Mouse (Mus musculus): ENCODE data around the gene Upk3bl.
"Not testable (repeated sequence)": the region's sequence is repeated elsewhere in the genome, so short reads cannot be mapped to it uniquely, and the experiment has no call there.

Upk3bl gene

DNA sequence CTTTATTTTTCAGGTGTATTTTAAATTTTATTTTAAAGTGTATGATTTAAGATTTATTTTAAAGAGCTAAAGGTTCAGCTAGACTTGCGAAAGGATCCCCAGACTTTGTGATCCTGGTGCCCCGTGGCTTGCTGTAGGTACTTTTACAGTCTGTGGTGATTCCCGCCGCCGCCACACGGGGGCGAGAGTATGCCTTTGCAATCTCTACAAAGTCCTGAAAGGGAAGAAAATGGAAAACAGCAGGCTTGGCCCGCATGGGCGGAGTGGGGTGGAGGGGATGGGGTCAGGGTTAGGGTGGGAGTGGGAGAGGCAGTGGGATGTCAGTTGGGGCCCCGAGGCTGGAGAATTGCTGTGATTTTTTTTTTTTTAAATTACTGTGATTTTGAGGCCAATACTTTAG, 8.3 kb upstream of the Upk3bl start:
- peak; percentile 88 for DNase-seq (ENCODE audit: low spot score)

GRCm38 (mm10) chr5:136048541-136048940, 5.8 kb upstream of the Upk3bl start:
- DNase-seq (ENCODE audit: low spot score) = not testable (repeated sequence)

- no peak for DNase-seq (ENCODE audit: low spot score)
Measured at GRCm38 (mm10) chr5:136049926-136050325, 4.4 kb upstream of the Upk3bl start.

DNA sequence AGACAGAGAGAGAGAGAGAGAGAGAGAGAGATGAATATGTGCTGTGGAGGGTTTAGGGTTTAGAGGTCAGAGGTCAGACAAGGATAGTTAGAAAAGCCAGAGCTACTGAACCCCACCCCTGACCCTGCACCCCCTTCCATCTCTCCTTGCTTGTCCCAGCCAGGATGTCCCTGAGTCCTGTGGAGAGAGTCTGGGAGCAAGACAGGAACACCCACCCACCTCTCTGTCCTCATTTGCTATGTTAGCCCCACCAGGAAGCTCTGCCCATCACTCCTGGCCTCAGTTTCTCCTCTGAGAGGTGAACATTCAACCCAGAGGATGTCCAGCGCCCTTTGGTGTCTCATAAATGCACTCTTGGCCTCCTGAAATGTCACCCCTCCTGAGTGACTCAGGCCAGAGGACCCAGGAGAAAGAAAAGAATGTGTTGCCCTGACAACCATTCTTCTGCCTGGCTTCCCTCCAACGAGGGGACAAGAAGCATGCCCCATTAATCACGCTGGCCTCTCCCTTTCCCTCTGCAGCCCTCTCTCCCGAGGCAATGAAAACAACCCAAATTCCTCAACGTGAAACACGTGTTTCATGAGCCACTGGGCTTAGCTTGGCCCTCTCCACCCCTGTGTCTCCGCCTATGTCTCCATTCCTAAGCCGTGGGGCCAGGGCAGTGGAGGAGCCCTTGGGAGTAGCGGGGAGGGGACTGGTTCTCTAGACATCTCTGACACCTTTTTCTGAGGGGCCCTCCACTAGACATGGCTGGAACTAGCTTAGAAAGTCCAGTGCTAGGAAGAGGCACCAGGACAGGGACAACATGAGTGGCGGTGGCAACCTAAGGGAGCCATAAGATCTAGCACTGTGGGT, 2.8 kb upstream of the Upk3bl start:
- DNase-seq (ENCODE audit: low spot score) = peak; percentile 66

DNA sequence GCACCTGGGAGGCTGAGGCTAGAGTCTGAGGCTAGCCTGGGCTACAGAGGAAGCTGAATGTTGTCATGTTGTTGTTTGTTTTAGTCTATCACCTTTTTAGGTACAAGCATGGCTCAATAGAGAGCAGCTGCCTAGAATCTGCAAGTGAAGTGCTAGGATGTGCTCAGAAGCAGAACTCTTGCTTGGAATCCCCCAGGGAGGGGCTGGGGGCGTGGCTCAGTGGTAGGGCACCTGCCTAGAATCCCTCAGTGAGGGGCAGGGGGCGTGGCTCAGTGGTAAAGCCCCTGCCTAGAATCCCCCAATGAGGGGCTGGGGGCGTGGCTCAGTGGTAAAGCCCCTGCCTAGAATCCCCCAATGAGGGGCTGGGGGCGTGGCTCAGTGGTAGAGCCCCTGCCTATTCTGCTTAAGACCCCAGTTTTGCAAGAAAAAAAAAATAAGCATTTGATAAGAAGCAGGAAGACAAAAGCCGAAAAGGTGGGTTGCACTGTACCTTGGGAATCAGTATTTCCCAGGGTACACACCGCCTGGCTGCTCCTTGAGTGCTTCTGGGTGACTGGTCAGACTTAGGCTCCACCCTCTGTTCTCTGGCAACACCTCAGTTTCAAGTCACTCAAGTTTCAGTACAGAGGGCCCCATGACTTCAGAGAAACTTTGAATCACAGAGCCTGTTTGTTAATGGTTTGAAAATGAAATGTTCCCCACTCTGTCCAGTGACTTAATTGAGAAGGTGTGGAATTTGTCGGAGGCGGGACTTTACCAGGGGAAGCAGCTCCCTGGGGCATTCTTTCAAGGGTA, 1.2 kb upstream of the Upk3bl start:
- DNase-seq (ENCODE audit: low spot score) = no peak

DNA sequence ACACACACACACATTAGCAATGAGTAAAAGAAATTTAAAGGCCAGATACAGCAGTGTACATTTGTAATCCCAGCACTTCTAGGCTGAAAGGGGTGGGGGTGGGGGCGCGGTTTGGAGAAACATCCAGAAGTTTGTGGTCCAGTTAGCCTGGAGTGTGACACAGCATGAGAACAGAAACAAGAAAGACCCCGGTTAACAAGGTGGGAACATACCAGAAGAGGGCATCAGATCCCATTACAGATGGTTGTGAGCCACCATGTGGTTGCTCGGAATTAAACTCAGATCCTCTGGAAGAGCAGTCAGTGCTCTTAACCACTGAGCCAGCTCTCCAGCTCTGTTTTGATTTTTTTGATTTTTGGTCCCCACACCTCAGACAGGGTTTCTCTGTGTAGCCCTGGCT, 1.8 kb downstream of the Upk3bl start:
- DNase-seq (ENCODE audit: low spot score) = no peak

- DNase-seq (ENCODE audit: low spot score) = no peak
Measured at GRCm38 (mm10) chr5:136057085-136057484, 2.8 kb downstream of the Upk3bl start.

- DNase-seq (ENCODE audit: low spot score) = peak; percentile 85
Measured at GRCm38 (mm10) chr5:136061567-136061966, 7.3 kb downstream of the Upk3bl start.

- no peak for DNase-seq (ENCODE audit: low spot score)
Measured at GRCm38 (mm10) chr5:136063920-136064319, 9.6 kb downstream of the Upk3bl start.

DNA sequence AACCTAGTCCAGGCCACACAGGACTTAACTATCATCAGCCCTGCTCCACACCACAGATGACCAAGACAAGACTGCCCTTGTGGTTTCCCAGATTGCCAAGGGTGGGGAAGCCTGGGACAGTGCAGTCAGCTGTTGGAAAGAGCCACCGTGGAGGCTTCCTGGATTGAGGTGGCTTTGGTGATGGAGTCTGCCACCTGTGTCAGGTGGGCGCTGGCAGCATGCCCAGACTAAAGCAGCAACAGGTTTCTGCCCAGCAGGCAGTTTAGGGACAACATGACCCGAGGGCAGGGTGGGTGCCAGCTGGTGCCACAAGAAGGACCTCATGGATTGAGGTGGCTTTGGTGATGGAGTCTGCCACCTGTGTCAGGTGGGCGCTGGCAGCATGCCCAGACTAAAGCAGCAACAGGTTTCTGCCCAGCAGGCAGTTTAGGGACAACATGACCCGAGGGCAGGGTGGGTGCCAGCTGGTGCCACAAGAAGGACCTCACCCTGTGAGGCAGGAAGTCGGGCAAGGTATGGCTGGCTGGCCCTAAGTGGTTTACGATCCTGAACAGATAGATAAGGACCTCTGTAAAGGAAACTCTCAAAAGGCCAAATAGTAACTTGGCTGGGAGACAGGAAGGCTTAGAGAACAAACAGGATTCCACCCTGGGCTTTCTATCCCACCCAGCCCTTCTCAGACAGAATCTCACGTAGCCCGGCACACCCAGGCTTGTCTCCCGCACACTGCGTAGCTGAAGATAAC, 12.3 kb downstream of the Upk3bl start:
- DNase-seq (ENCODE audit: low spot score) = not testable (repeated sequence)

- no peak for DNase-seq (ENCODE audit: low spot score)
Measured at GRCm38 (mm10) chr5:136069411-136069810, 15.1 kb downstream of the Upk3bl start.

DNA sequence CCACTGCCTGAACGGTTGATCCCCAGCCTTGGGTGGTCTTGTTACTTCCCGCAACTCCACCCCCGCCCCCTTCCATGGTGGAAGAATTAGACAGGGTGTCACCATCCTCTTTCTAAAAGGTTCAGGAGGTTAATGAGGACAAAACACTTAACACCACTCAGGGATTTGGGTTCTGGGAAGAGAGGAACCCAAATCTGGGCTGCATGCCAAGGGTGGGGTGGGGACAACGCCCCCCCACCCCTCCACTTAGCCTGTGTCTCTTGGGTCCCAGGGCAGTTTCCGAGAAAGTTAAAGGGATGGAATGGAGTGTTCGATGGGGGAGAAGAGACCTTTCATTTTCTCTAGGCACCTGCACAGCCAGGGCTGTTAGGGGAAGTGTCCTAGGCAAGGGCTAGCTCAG, 18.8 kb downstream of the Upk3bl start:
- DNase-seq (ENCODE audit: low spot score) = no peak

DNA sequence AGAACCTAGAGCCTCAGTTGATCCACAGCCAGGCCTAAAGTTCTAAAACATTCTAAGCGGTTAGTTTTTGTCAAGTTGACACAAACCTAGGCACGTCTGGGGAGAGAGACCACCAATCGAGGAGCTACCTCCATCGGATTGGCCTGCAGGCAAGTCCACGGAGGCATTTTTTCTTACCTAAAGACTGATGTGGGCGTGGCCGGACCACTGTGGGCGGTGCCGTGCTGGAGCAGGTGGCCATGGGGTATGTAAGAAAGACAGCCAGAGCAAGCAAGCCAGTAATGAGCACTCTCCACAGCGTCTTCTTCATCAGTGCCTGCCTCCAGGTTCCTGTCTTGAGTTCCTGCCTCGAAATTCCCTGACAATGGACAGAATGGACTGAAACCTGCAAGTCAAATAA, 19.2 kb downstream of the Upk3bl start:
- DNase-seq (ENCODE audit: low spot score) = no peak

DNA sequence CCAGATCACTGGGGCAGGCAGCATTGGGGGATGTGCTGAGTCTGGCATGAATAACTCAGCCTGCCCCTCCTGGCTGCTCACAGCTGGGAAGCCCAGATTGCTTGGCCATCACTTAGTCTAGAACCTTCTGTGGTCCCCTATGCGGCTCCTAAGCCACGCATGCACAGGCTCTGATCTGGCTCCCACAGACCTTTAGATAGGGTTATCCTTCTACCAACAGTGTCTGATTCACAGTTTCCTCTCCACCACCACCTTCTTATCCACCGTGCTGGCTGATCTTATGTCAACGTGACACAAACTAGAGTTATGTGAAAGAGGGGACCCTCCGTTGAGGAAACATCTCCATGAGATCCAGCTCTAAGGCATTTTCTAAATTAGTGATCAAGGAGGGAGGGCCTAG, 20.8 kb downstream of the Upk3bl start:
- DNase-seq (ENCODE audit: low spot score) = no peak

GRCm38 (mm10) chr5:136076284-136076683, 22.0 kb downstream of the Upk3bl start:
- no peak for DNase-seq (ENCODE audit: low spot score)

DNA sequence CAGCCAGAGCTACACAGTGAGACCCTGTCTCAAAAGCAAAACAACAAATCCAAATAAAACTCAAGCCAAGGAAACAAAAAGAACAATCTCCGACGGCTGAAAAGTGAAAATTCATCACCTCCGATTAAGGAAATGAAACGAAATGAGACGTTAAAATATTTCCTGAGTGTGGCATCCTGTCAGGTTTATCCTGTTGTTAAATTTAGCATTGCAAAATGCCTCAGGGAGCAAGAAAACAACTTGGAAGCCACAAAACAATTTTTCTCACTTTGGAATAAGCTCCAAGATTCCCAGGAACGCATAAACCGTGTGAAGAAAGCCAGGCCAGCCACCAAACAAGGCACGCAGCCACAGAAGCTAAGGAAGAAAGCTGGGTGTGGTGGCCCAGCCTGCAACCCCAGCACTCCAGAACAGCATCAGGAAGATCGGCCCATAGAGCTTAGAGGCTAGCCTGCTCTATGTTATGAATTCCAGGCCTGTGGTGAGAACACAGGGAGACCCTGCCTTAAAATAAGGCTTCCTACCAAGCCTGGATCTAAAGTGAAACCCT, 22.8 kb downstream of the Upk3bl start:
- no peak for DNase-seq (ENCODE audit: low spot score)

GRCm38 (mm10) chr5:136078136-136078535, 23.8 kb downstream of the Upk3bl start:
- DNase-seq (ENCODE audit: low spot score) = no peak

GRCm38 (mm10) chr5:136082345-136082744, 28.1 kb downstream of the Upk3bl start:
- DNase-seq (ENCODE audit: low spot score) = no peak

DNA sequence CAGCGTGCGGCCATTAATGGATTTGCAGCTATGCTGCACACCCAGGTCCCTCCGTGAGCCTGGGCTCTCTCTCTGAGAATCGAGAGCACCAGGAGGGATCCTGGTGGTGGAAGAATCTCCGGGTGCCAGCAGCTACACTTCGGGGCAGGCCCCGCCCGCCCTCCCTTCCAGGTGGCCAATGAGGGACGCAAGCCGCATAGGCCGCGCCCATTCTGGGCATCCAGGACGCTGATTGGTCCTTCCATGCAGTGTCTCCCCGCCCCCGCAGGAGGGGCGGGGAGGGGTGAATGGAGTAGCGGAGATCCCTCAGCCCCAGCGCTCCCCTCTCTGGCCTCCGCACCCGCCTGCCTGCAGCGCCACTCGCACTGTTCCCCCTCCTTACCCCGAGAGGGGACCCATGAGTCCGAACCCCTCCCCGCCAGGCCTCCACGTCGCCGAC, 29.4 kb downstream of the Upk3bl start, which contains the start of gene Rasa4:
TSS of gene Rasa4 (plus strand) at position 248 of the 439 bp plus-strand sequence.
- DNase-seq (ENCODE audit: low spot score) = peak; percentile 77

GRCm38 (mm10) chr5:136084144-136084881, 30.0 kb downstream of the Upk3bl start:
- no peak for DNase-seq (ENCODE audit: low spot score)

All from ovary, postnatal 14 days (tissue).